Comparison of ENCODE assay signal across 8 mouse cellular contexts in the genomic region with DNA sequence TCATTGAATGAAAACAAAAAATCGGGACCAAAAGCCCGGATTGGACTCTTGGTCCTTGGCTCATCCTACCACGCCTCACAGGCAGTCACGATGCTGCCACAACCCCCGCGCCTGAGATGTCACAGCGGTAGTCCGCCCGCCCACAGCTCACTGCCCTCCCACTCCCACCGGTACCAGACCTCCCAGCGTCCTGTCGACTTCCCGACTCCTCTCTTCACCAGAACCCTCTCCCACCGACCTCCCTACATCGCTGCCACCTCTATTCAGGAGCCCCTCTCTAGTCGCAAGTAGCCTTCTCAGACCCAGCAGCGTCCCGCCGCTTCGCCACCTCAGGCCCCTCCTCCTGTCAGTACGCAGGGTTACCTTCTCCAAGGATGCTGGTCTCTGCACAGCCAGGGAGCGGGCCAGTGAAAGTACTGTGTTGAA. TPM values are rescaled to one million over a fixed set of nuclear protein-coding genes. Genes with fewer than 3 reads are reported as not detected.
DNase-seq lines count a peak whose midpoint lies in the region; ATAC-seq and TF ChIP-seq lines count a peak whose summit lies in the region.

No protein-coding gene starts in this region.

- H3K9me3 ChIP-seq in G1E (replicated peaks) = no peaks in the 10 kb centered on the region
- H3K9me3 ChIP-seq in forebrain, embryonic 14.5 days (replicated peaks; ENCODE audit: control insufficient read depth, low read length) = no peaks in the 10 kb centered on the region
- no peaks in the 10 kb centered on the region for H3K9me3 ChIP-seq in liver, embryonic 14.5 days (ENCODE audit: control insufficient read depth, low read length)
- H3K9me3 ChIP-seq in neural tube, embryonic 13.5 days = no peaks in the 10 kb centered on the region

- peak overlapping the region; percentile 90 for H3K4me3 ChIP-seq in G1E (ENCODE audit: low read depth, low read length)
- peak overlapping the region; percentile 99 for H3K4me3 ChIP-seq in bone marrow, adult 2 months (replicated peaks; ENCODE audit: control insufficient read depth, low read depth, low read length)
- H3K4me3 ChIP-seq in forebrain, embryonic 14.5 days (ENCODE audit: low read depth, low read length) = peak overlapping the region; percentile 76
- H3K4me3 ChIP-seq in liver, embryonic 14.5 days (ENCODE audit: insufficient read depth in 1 of 2, low read depth in 2 of 2, low read length in 2 of 2) = peak overlapping the region; percentile 77 to 88
- H3K4me3 ChIP-seq in neural tube, embryonic 13.5 days = peak overlapping the region; percentile 62

- WGBS in bone marrow, adult 2 months = 1% methylated on average over 22 of the region's 22 CpGs
- under 1% methylated on average over 22 of the region's 22 CpGs for WGBS in forebrain, embryonic 14.5 days
- 0% methylated on average over 22 of the region's 22 CpGs for WGBS in liver, embryonic 14.5 days (ENCODE audit: insufficient replicate concordance)
- WGBS in neural tube, embryonic 13.5 days = 0% methylated on average over 22 of the region's 22 CpGs

- H3K27me3 ChIP-seq in G1E (ENCODE audit: insufficient read depth, low read length) = no peaks in the 10 kb centered on the region
- H3K27me3 ChIP-seq in forebrain, embryonic 14.5 days (replicated peaks; ENCODE audit: control insufficient read depth, insufficient read depth, low read length) = no peaks in the 10 kb centered on the region
- H3K27me3 ChIP-seq in liver, embryonic 14.5 days (ENCODE audit: control insufficient read depth, insufficient read depth, low read length) = no peaks in the 10 kb centered on the region
- no peaks in the 10 kb centered on the region for H3K27me3 ChIP-seq in neural tube, embryonic 13.5 days

- H3K9ac ChIP-seq in forebrain, embryonic 14.5 days (ENCODE audit: low read length) = peak overlapping the region; percentile 85
- H3K9ac ChIP-seq in liver, embryonic 14.5 days (replicated peaks) = peak overlapping the region; percentile 84
- peak overlapping the region; percentile 86 for H3K9ac ChIP-seq in neural tube, embryonic 13.5 days

- H3K4me2 ChIP-seq in forebrain, embryonic 14.5 days (ENCODE audit: low read length) = peak overlapping the region; percentile 77
- peak overlapping the region; percentile 95 for H3K4me2 ChIP-seq in liver, embryonic 14.5 days (ENCODE audit: low read depth)
- H3K4me2 ChIP-seq in neural tube, embryonic 13.5 days = peak overlapping the region; percentile 80

- no peak for TF ChIP-seq POLR2A in bone marrow, adult 2 months (IDR thresholded peaks at IDR 0.05; ENCODE audit: borderline replicate concordance, control insufficient read depth, low read depth, low read length)

- peak; percentile 38; the same call in 1 of the 2 replicates for ATAC-seq in G1E (ENCODE audit: extremely low read depth, insufficient number of reproducible peaks, low FRiP score, poor library complexity, severe bottlenecking)
- peak; percentile 85 for ATAC-seq in forebrain, embryonic 14.5 days
- ATAC-seq in liver, embryonic 14.5 days (ENCODE audit: insufficient read depth) = peak; percentile 63
- peak; percentile 89 for ATAC-seq in neural tube, embryonic 13.5 days (ENCODE audit: low read depth)

- intact Hi-C loops in heart, postnatal 14 days (cut with DNase I) = loop anchor here (5.0 kb wide), 3 partner anchors 47 to 127 kb away; partner anchors contain the start of genes Crkl, Lztr1 and Thap7

- TF ChIP-seq EP300 in liver, embryonic 14.5 days (IDR thresholded peaks at IDR 0.05; ENCODE audit: low read depth) = no peak

- peaks cover 39% of the 10 kb centered on the region for H3K36me3 ChIP-seq in G1E (replicated peaks)
- peaks cover 3% of the 10 kb centered on the region; the same call in 1 of the 2 replicates for H3K36me3 ChIP-seq in forebrain, embryonic 14.5 days (ENCODE audit: control insufficient read depth, insufficient read depth, low read length)
- no peaks in the 10 kb centered on the region for H3K36me3 ChIP-seq in liver, embryonic 14.5 days (replicated peaks; ENCODE audit: control insufficient read depth, insufficient read depth, low read depth)
- peaks cover 16% of the 10 kb centered on the region for H3K36me3 ChIP-seq in neural tube, embryonic 13.5 days

- no peak for TF ChIP-seq CTCF in G1E (IDR thresholded peaks at IDR 0.05; ENCODE audit: low read depth, low read length)
- TF ChIP-seq CTCF in bone marrow, adult 2 months (IDR thresholded peaks at IDR 0.05; ENCODE audit: control insufficient read depth, insufficient read depth, low read length) = no peak
- TF ChIP-seq CTCF in liver, embryonic 14.5 days (IDR thresholded peaks at IDR 0.05; ENCODE audit: low read depth) = no peak

- H3K4me1 ChIP-seq in G1E (ENCODE audit: insufficient read depth, low read depth, low read length) = peaks cover 55% of the 10 kb centered on the region
- H3K4me1 ChIP-seq in bone marrow, adult 2 months (ENCODE audit: control insufficient read depth, insufficient read depth, low read length) = peaks cover 7% of the 10 kb centered on the region; the same call in 1 of the 2 replicates
- peaks cover 26% of the 10 kb centered on the region for H3K4me1 ChIP-seq in forebrain, embryonic 14.5 days (ENCODE audit: control insufficient read depth, insufficient read depth, low read length)
- H3K4me1 ChIP-seq in liver, embryonic 14.5 days (replicated peaks; ENCODE audit: control insufficient read depth in 2 of 2, insufficient read depth in 2 of 2, low read length in 1 of 2) = peaks cover 13 to 27% of the 10 kb centered on the region in 2 experiments
- peaks cover 47% of the 10 kb centered on the region for H3K4me1 ChIP-seq in neural tube, embryonic 13.5 days (replicated peaks)

- H3K27ac ChIP-seq in bone marrow, adult 2 months (ENCODE audit: control insufficient read depth, insufficient read depth, low read depth, low read length, poor library complexity) = peak overlapping the region; percentile 88
- peak overlapping the region; percentile 82 for H3K27ac ChIP-seq in forebrain, embryonic 14.5 days (ENCODE audit: low read depth, low read length)
- peak overlapping the region; percentile 52 for H3K27ac ChIP-seq in liver, embryonic 14.5 days
- peak overlapping the region; percentile 88 for H3K27ac ChIP-seq in neural tube, embryonic 13.5 days (replicated peaks)

- DNase-seq in G1E (ENCODE audit: low spot score) = no peak
- no peak for DNase-seq in forebrain, embryonic 14.5 days (ENCODE audit: low spot score)
- DNase-seq in heart, postnatal 14 days = peak; percentile 65 to 70
- DNase-seq in kidney, postnatal 4 days = peak; percentile 73 to 83
- peak in 1 of 3 experiments; percentile 31 for DNase-seq in liver, embryonic 14.5 days (ENCODE audit: low read depth in 3 of 3, low spot score in 3 of 3)
- DNase-seq in B cell, adult 2 months = no peak

RNA-seq across cellular contexts. Expression of gene Snap29, which starts 0.5 kb away (rescaled TPM):
- 27.9 and 30.8 TPM in 2 replicates for total RNA-seq in G1E (2014; fragmentation: Nextera tagmentation)
- 42.8 and 45.7 TPM in 2 replicates for total RNA-seq in G1E (2017)
- 5.3 and 6.5 TPM in 2 replicates for polyA plus RNA-seq in G1E (2012)
- 7.7 and 14.5 TPM in 2 replicates for polyA plus RNA-seq in bone marrow, adult 2 months (2011; ENCODE audit: insufficient read depth, insufficient read length, low replicate concordance, missing spikeins)
- 11.1 and 11.6 TPM in 2 replicates for polyA plus RNA-seq in forebrain, embryonic 14.5 days (2014; fragmentation: Nextera tagmentation; extraction: Ambion mirVana)
- 10 to 100 TPM; 15.8 to 16.5 TPM for total RNA-seq in heart, postnatal 14 days (2021)
- 3.1 and 4.3 TPM in 2 replicates for polyA plus RNA-seq in liver, embryonic 14.5 days (2012; rRNA removed)
- polyA plus RNA-seq in liver, embryonic 14.5 days (2014; fragmentation: Nextera tagmentation; extraction: Ambion mirVana) = 4.5 and 4.9 TPM in 2 replicates
- polyA plus RNA-seq in neural tube, embryonic 13.5 days (2015; fragmentation: Nextera tagmentation; extraction: Ambion mirVana) = 22.3 and 22.5 TPM in 2 replicates

RNA-seq across cellular contexts. Expression of gene Pi4ka, which starts 0.8 kb away (rescaled TPM):
- total RNA-seq in G1E (2014; fragmentation: Nextera tagmentation) (60.7 and 62.9 TPM in 2 replicates), G1E (2017) (46.5 and 59.6 TPM in 2 replicates)
- polyA plus RNA-seq in G1E (2012) = 18.2 and 21.1 TPM in 2 replicates
- polyA plus RNA-seq in bone marrow, adult 2 months (2011; ENCODE audit: insufficient read depth, insufficient read length, low replicate concordance, missing spikeins) = 26.4 and 46.1 TPM in 2 replicates
- polyA plus RNA-seq in forebrain, embryonic 14.5 days (2014; fragmentation: Nextera tagmentation; extraction: Ambion mirVana) = 49.6 and 51.0 TPM in 2 replicates
- total RNA-seq in heart, postnatal 14 days (2021) = 10 to 100 TPM; 52.7 to 54.3 TPM
- polyA plus RNA-seq in liver, embryonic 14.5 days (2012; rRNA removed) = 15.9 and 19.0 TPM in 2 replicates
- 13.7 and 16.8 TPM in 2 replicates for polyA plus RNA-seq in liver, embryonic 14.5 days (2014; fragmentation: Nextera tagmentation; extraction: Ambion mirVana)
- 56.1 and 61.4 TPM in 2 replicates for polyA plus RNA-seq in neural tube, embryonic 13.5 days (2015; fragmentation: Nextera tagmentation; extraction: Ambion mirVana)

RNA-seq across cellular contexts. Expression of gene Crkl, which starts 46.5 kb away (rescaled TPM):
- total RNA-seq in G1E (2014; fragmentation: Nextera tagmentation) = 40.3 and 46.9 TPM in 2 replicates
- 20.4 and 22.9 TPM in 2 replicates for total RNA-seq in G1E (2017)
- polyA plus RNA-seq in G1E (2012) = 22.0 and 22.6 TPM in 2 replicates
- polyA plus RNA-seq in bone marrow, adult 2 months (2011; ENCODE audit: insufficient read depth, insufficient read length, low replicate concordance, missing spikeins) = 10.5 and 18.7 TPM in 2 replicates
- 79.4 and 107 TPM in 2 replicates for polyA plus RNA-seq in forebrain, embryonic 14.5 days (2014; fragmentation: Nextera tagmentation; extraction: Ambion mirVana)
- total RNA-seq in heart, postnatal 14 days (2021) = 10 to 100 TPM; 25.2 to 28.9 TPM
- polyA plus RNA-seq in liver, embryonic 14.5 days (2012; rRNA removed) = 6.8 and 8.0 TPM in 2 replicates
- 18.8 and 25.0 TPM in 2 replicates for polyA plus RNA-seq in liver, embryonic 14.5 days (2014; fragmentation: Nextera tagmentation; extraction: Ambion mirVana)
- 84.5 and 88.0 TPM in 2 replicates for polyA plus RNA-seq in neural tube, embryonic 13.5 days (2015; fragmentation: Nextera tagmentation; extraction: Ambion mirVana)

Comparison
In these comparisons a context has a peak if more than half of its experiments do, and no peak if none do; other contexts are left out.
1. ATAC-seq: peak in every context shown above with its lines; median percentile 89 in neural tube, embryonic 13.5 days; 85 in forebrain, embryonic 14.5 days; 63 in liver, embryonic 14.5 days; 38 in G1E.
2. DNase-seq: peak in heart, postnatal 14 days (2 of 2) and kidney, postnatal 4 days (2 of 2); none in G1E (single experiment), forebrain, embryonic 14.5 days (single experiment) and B cell, adult 2 months (0 of 2).
3. Peak in every context shown above with its lines, with median percentiles within 50 percentile points of each other: H3K4me3 ChIP-seq, H3K27ac ChIP-seq, H3K4me2 ChIP-seq and H3K9ac ChIP-seq.